8 mouse cellular contexts compared by ENCODE assay signal in the genomic region with DNA sequence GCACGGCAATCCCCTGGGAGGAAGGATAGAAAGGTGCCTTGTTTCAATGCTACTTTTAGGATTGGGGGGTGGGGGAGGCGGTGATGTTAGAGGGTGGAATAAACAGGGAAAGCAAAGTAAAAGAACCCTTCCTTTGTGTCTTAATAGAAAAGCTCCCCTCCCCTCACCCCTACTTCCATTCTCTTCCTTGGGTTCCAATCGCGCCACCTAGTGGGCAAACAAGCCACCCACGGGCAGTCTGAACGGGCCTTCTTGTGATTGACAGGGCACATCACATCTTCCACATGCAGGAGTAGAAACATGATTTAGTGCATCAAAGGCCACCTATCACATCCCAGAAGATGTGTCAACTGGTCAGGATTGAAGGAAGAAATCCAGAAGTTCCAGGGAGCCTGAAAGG. TPM values are rescaled to one million over a fixed set of nuclear protein-coding genes. Genes with fewer than 3 reads are reported as not detected.
A peak's percentile ranks its signal among the peaks of the same experiment; 100 is the strongest.
DNase-seq lines count a peak whose midpoint lies in the region; ATAC-seq and TF ChIP-seq lines count a peak whose summit lies in the region.

No protein-coding gene starts in this region.

- in situ Hi-C loops in Patski (cut with MboI; ENCODE audit: low pct_unique_long_range_greater_than_20kb) = loop anchor here (5.0 kb wide), 1 partner anchor 58 kb away; no protein-coding TSS in a partner anchor

- H3K9me3 ChIP-seq in intestine, embryonic 14.5 days (ENCODE audit: control insufficient read depth, low read length) = no peaks in the 10 kb centered on the region
- H3K9me3 ChIP-seq in intestine, embryonic 16.5 days (ENCODE audit: control insufficient read depth, low read length) = no peaks in the 10 kb centered on the region

- no peak overlapping the region for H3K27ac ChIP-seq in intestine, embryonic 14.5 days (ENCODE audit: low read depth)
- no peak overlapping the region for H3K27ac ChIP-seq in intestine, embryonic 16.5 days (ENCODE audit: low read length)

- CTCF ChIA-PET in Patski (lab: Charles Lee) = interaction anchor here (1.1 to 2.3 kb wide), 7 partner anchors 11 to 361 kb away, joined by 3 to 9 read pairs (median 5); no protein-coding TSS in a partner anchor

- no peak overlapping the region for H3K4me2 ChIP-seq in intestine, embryonic 14.5 days (ENCODE audit: low read length)
- no peak overlapping the region for H3K4me2 ChIP-seq in intestine, embryonic 16.5 days (ENCODE audit: low read depth, low read length)

- no peak overlapping the region for H3K9ac ChIP-seq in intestine, embryonic 14.5 days (ENCODE audit: low read length)
- no peak overlapping the region for H3K9ac ChIP-seq in intestine, embryonic 16.5 days (ENCODE audit: low read depth, low read length)

- no peak for ATAC-seq in intestine, embryonic 14.5 days (replicated peaks; ENCODE audit: low FRiP score, low TSS enrichment, low read depth)
- ATAC-seq in intestine, embryonic 16.5 days = no peak
- ATAC-seq in Patski = no peak
- ATAC-seq in common myeloid progenitor, adult 5-6 weeks (replicated peaks; ENCODE audit: low read depth, poor library complexity, severe bottlenecking) = peak; percentile 46; the same call in 1 of the 2 replicates

- POLR2A ChIA-PET in Patski (lab: Charles Lee) = interaction anchor here (1.0 to 1.1 kb wide), 2 partner anchors 43 to 215 kb away, joined by 3 read pairs; no protein-coding TSS in a partner anchor

- no peaks in the 10 kb centered on the region for H3K27me3 ChIP-seq in intestine, embryonic 14.5 days (replicated peaks; ENCODE audit: control insufficient read depth, insufficient read depth, low read length)
- no peaks in the 10 kb centered on the region for H3K27me3 ChIP-seq in intestine, embryonic 16.5 days (replicated peaks; ENCODE audit: control insufficient read depth, insufficient read depth, low read length)
- H3K27me3 ChIP-seq in Patski = no peaks in the 10 kb centered on the region

- H3K36me3 ChIP-seq in intestine, embryonic 14.5 days (ENCODE audit: control insufficient read depth, insufficient read depth, low read length) = no peaks in the 10 kb centered on the region
- no peaks in the 10 kb centered on the region for H3K36me3 ChIP-seq in intestine, embryonic 16.5 days (ENCODE audit: control insufficient read depth, insufficient read depth, low read length)

- peak; percentile 86 for TF ChIP-seq CTCF in Patski (IDR thresholded peaks at IDR 0.05)

- H3K4me3 ChIP-seq in intestine, embryonic 14.5 days (ENCODE audit: low read depth, low read length) = no peak overlapping the region
- H3K4me3 ChIP-seq in intestine, embryonic 16.5 days (ENCODE audit: low read length) = no peak overlapping the region

- WGBS in intestine, embryonic 14.5 days = 30% methylated on average over 6 of the region's 6 CpGs
- WGBS in intestine, embryonic 16.5 days = 31% methylated on average over 6 of the region's 6 CpGs

- DNase-seq in intestine, embryonic 14.5 days (ENCODE audit: low spot score) = peak; percentile 58
- DNase-seq in Patski (ENCODE audit: low read depth, low spot score) (no peak), MN1 (ENCODE audit: low spot score) (no peak)
- DNase-seq in layer of hippocampus, adult 18-20 months (ENCODE audit: low spot score in 2 of 2) = peak; percentile 33 to 81
- DNase-seq in lung, postnatal 25 days (ENCODE audit: low spot score) = peak; percentile 14
- peak; percentile 66 to 74 for DNase-seq in spleen, postnatal 36 days (ENCODE audit: low spot score in 2 of 2)

- H3K4me1 ChIP-seq in intestine, embryonic 14.5 days (replicated peaks; ENCODE audit: control insufficient read depth, insufficient read depth, low read length) = no peaks in the 10 kb centered on the region
- no peaks in the 10 kb centered on the region for H3K4me1 ChIP-seq in intestine, embryonic 16.5 days (ENCODE audit: control insufficient read depth, insufficient read depth, low read length)

RNA-seq across cellular contexts. Expression of a gene that starts 41.2 kb away (rescaled TPM):
- polyA plus RNA-seq in intestine, embryonic 14.5 days (2014; fragmentation: Nextera tagmentation; extraction: Ambion mirVana) = 169 and 174 TPM in 2 replicates
- polyA plus RNA-seq in intestine, embryonic 16.5 days (2015; fragmentation: Nextera tagmentation; extraction: Ambion mirVana) = 168 and 169 TPM in 2 replicates
- 121 TPM for polyA plus RNA-seq in Patski (2021)
- 44.0 and 53.1 TPM in 2 replicates for total RNA-seq in common myeloid progenitor, adult 5-6 weeks (2017)
- 100 to 1,000 TPM; 106 TPM for total RNA-seq in layer of hippocampus, adult 18-20 months (2021)

RNA-seq across cellular contexts. Expression of a gene that starts 41.7 kb away (rescaled TPM):
- polyA plus RNA-seq in intestine, embryonic 14.5 days (2014; fragmentation: Nextera tagmentation; extraction: Ambion mirVana) = 5.2 and 5.4 TPM in 2 replicates
- polyA plus RNA-seq in intestine, embryonic 16.5 days (2015; fragmentation: Nextera tagmentation; extraction: Ambion mirVana) = 2.5 and 3.0 TPM in 2 replicates
- polyA plus RNA-seq in Patski (2021) = 2.0 TPM
- not detected in 2 replicates for total RNA-seq in common myeloid progenitor, adult 5-6 weeks (2017)
- total RNA-seq in layer of hippocampus, adult 18-20 months (2021) = under 1 TPM in 1 of 2 experiments, not detected in 1; 0.94 TPM

Comparison
In these comparisons a context has a peak if more than half of its experiments do, and no peak if none do; other contexts are left out.
1. DNase-seq: peak in intestine, embryonic 14.5 days (single experiment), layer of hippocampus, adult 18-20 months (2 of 2), lung, postnatal 25 days (single experiment) and spleen, postnatal 36 days (2 of 2); none in Patski (single experiment) and MN1 (single experiment).